Mouse (Mus musculus) liver, embryonic 12.5 days (tissue): ENCODE data around the gene Dtnbp1. TPM values are rescaled to one million over a fixed set of nuclear protein-coding genes. Genes with fewer than 3 reads are reported as not detected.

Experiments
- ATAC-seq: fragments of 200-750 bp; cut with Nextera tagmentation; 2 replicates; pipeline ENCODE4 v1.8.0; 2017; ENCODE audit warnings: moderate number of reproducible peaks, mild to moderate bottlenecking, moderate library complexity
- H3K27ac ChIP-seq: fragments of 300-500 bp; sonication (generic); 2 replicates; pipeline ENCODE4 v1.5.1; 2016; ENCODE audit warnings: mild to moderate bottlenecking
- H3K27me3 ChIP-seq: fragments of 300-500 bp; sonication (generic); replicated peaks from 2 replicates; pipeline ENCODE4 v1.6.1; 2016; ENCODE audit warnings: mild to moderate bottlenecking, moderate library complexity
- H3K36me3 ChIP-seq: fragments of 300-500 bp; sonication (generic); 2 replicates; pipeline ENCODE4 v1.6.1; 2016; ENCODE audit warnings: mild to moderate bottlenecking, moderate library complexity
- H3K4me1 ChIP-seq: fragments of 300-500 bp; sonication (generic); 2 replicates; pipeline ENCODE4 v1.6.1; 2016
- H3K4me2 ChIP-seq: fragments of 300-500 bp; sonication (generic); 2 replicates; pipeline ENCODE4 v1.6.1; 2016; ENCODE audit warnings: mild to moderate bottlenecking, moderate library complexity
- H3K4me3 ChIP-seq: fragments of 300-500 bp; sonication (generic); 2 replicates; pipeline ENCODE4 v1.5.1; 2016; ENCODE audit warnings: mild to moderate bottlenecking, moderate library complexity
- H3K9ac ChIP-seq: fragments of 300-500 bp; sonication (generic); 2 replicates; pipeline ENCODE4 v1.6.1; 2016; ENCODE audit warnings: mild to moderate bottlenecking, moderate library complexity
- H3K9me3 ChIP-seq: fragments of 300-500 bp; sonication (generic); replicated peaks from 2 replicates; pipeline ENCODE4 v1.6.1; 2016; ENCODE audit warnings: mild to moderate bottlenecking, moderate library complexity
- WGBS: fragments of 180-500 bp; shearing (Covaris S2); methylation state at CpG from one replicate; pipeline ENCODE4 v1.1.7; 2016; ENCODE audit not compliant: insufficient replicate concordance; 5-methylcytosine and 5-hydroxymethylcytosine counted together
- polyA plus RNA-seq: library from polyadenylated mRNA; unstranded; fragments of >200 nt; fragmentation: Nextera tagmentation; extraction: Ambion mirVana; gene quantifications from 2 replicates; pipeline ENCODE4 v1.2.1, GENCODE M21; 2016

Dtnbp1 gene
- 35.0 and 36.1 TPM in 2 replicates for polyA plus RNA-seq

GRCm38 (mm10) chr13:45001911-45002615 lies at the start of gene Dtnbp1:
Dtnbp1 (minus strand) TSS chr13:45002147.
- H3K9me3 ChIP-seq: no peaks in the 10 kb centered on the region
- peaks cover 9% of the 10 kb centered on the region; the same call in 1 of the 2 replicates for H3K36me3 ChIP-seq
- peak within 1 kb of the TSS; percentile 84 for H3K9ac ChIP-seq
- peak within 1 kb of the TSS; percentile 84 for H3K4me3 ChIP-seq
- H3K27ac ChIP-seq: peak within 1 kb of the TSS; percentile 80
- H3K4me2 ChIP-seq: peak within 1 kb of the TSS; percentile 99
- WGBS: under 1% methylated on average over 63 of the region's 68 CpGs
- H3K27me3 ChIP-seq: no peaks in the 10 kb centered on the region
- H3K4me1 ChIP-seq: peaks cover 20% of the 10 kb centered on the region
- peak; percentile 89 for ATAC-seq

GRCm38 (mm10) chr13:45049261-45050020 lies 47.5 kb upstream of the Dtnbp1 start:
- peaks cover 7% of the 10 kb centered on the region; the same call in 1 of the 2 replicates for H3K9me3 ChIP-seq
- H3K27me3 ChIP-seq: peaks cover 9% of the 10 kb centered on the region; the same call in 1 of the 2 replicates
- H3K4me2 ChIP-seq: no peak overlapping the region
- H3K36me3 ChIP-seq: no peaks in the 10 kb centered on the region
- no peak overlapping the region for H3K4me3 ChIP-seq
- WGBS: 64% methylated on average over 7 of the region's 7 CpGs
- H3K9ac ChIP-seq: no peak overlapping the region
- no peaks in the 10 kb centered on the region for H3K4me1 ChIP-seq
- no peak for ATAC-seq
- H3K27ac ChIP-seq: no peak overlapping the region

DNA sequence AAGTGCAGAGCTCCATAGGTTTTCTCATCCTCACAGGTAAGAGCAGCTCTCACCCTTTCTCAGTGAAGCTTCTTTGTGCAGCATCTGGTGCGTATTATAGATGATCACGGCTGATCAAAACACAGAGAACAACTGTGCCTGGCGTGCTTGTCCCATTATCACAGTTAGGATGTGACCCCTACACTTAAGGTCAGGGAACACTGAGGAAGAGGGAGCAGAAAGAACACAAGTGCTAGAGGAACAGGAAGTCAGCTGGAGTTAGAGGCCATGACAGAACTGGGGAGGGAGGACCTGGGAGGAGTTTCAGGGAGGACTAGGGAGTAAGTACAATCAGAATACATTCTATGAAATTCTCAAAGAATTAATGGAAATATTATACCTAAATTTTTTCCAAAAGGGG lies 41.5 kb upstream of the Dtnbp1 start:
- 0 out of 2 replicates have a peak, but pooled peaks cover 1% of the 10 kb centered on the region for H3K9me3 ChIP-seq
- 78% methylated on average over 3 of the region's 3 CpGs for WGBS
- H3K27ac ChIP-seq: no peak overlapping the region
- H3K4me3 ChIP-seq: no peak overlapping the region
- H3K9ac ChIP-seq: no peak overlapping the region
- no peaks in the 10 kb centered on the region for H3K4me1 ChIP-seq
- H3K36me3 ChIP-seq: no peaks in the 10 kb centered on the region
- ATAC-seq: no peak
- H3K27me3 ChIP-seq: peaks cover 4% of the 10 kb centered on the region; the same call in 1 of the 2 replicates
- H3K4me2 ChIP-seq: no peak overlapping the region

DNA sequence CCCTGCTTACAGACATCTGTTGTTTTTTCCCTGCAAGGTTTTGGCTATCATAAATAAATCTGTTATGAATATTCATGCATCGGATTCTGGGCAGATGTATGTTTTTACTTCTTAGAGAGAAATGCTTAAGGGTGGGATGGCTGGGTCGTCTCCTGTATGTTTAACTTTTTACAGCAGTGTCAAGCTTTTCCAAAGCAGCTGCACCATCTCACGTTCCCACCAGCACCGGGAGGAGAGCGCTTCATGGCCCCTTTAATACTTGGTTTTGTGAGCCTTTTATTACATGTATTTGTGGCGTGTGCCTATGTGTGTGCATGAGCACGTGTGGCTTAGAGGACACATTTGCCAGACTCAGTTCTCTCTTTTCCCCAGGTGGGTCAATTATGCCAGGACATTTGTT lies 38.8 kb upstream of the Dtnbp1 start:
- no peak overlapping the region for H3K4me2 ChIP-seq
- no peaks in the 10 kb centered on the region for H3K9me3 ChIP-seq
- whole genome bisulfite sequencing: 75% methylated on average over 7 of the region's 7 CpGs
- H3K27me3 ChIP-seq: no peaks in the 10 kb centered on the region; the same call in 1 of the 2 replicates
- H3K4me1 ChIP-seq: no peaks in the 10 kb centered on the region
- H3K36me3 ChIP-seq: no peaks in the 10 kb centered on the region
- H3K27ac ChIP-seq: no peak overlapping the region
- H3K9ac ChIP-seq: no peak overlapping the region
- no peak for ATAC-seq
- no peak overlapping the region for H3K4me3 ChIP-seq

DNA sequence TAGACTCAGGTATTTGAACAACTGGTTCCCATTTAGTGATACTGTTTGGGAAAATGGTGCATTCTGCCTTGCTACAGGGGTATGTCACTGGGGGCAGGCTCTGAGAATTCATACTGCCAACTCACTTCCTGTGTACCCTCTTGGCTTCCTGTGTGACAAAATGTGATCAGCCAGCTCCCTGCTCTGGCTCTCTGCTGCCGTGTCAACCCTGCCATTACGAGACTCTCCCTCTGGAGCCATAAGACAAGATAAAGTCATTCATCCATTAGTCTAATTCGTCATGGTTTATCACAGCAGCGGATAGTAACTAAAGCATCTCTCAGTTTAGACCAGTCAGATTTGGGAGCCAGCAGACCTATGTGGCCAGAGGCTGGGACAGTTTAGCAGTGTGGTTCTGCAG lies 38.2 kb upstream of the Dtnbp1 start:
- H3K4me1 ChIP-seq: no peaks in the 10 kb centered on the region
- H3K9me3 ChIP-seq: no peaks in the 10 kb centered on the region
- no peak overlapping the region for H3K27ac ChIP-seq
- ATAC-seq: no peak
- H3K4me3 ChIP-seq: no peak overlapping the region
- 39% methylated on average over 4 of the region's 4 CpGs for WGBS
- no peak overlapping the region for H3K4me2 ChIP-seq
- H3K36me3 ChIP-seq: no peaks in the 10 kb centered on the region
- H3K9ac ChIP-seq: no peak overlapping the region
- peaks cover 3% of the 10 kb centered on the region; the same call in 1 of the 2 replicates for H3K27me3 ChIP-seq

DNA sequence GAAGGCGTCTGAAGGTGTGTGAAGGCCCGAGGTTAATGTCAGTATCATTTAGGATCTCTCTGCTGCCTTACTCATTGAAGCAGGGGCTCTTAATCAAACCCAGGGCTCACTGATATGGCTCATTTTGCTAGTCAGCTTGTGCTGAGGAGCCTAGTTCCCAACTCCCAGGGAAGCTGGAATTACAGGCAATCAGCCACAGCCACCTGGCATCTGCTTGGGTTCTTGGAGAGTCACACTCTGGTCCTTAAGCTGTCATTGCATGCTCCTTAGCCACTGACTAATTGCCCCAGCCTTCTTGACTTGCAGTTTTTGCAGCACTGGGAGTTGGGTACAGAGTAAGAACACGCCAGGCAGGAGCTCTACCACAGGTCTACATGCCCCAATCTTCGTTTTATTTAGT lies 34.5 kb upstream of the Dtnbp1 start:
- 72% methylated on average over 4 of the region's 4 CpGs for WGBS
- Histone ChIP-seq H3K4me2 (no peak overlapping the region), H3K4me3 (no peak overlapping the region), H3K9ac (no peak overlapping the region), H3K4me1 (peaks cover 13% of the 10 kb centered on the region), H3K27me3 (peaks cover 28% of the 10 kb centered on the region), H3K9me3 (no peaks in the 10 kb centered on the region), H3K27ac (no peak overlapping the region), H3K36me3 (no peaks in the 10 kb centered on the region)
- no peak for ATAC-seq

GRCm38 (mm10) chr13:45034759-45035158 lies 32.8 kb upstream of the Dtnbp1 start:
- no peak for ATAC-seq

DNA sequence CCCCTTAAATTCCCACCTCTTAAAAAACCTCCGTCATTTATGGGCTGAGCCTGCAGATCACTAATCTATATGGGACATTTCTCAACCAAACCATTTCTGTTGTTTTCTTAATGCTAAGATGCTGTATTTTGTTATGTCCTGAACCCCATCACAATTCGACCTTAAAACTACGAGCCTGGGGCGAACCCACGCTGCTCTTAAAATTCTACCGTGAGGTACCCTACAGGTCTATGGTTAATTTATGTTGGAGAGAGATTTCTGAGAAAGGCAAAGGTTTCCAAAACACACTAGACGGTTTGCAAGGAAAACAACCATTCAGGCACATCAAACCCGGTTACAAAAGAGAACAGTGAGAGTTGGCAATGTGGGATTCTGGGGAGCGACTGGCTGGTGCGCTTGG lies 31.4 kb upstream of the Dtnbp1 start:
- WGBS: 86% methylated on average over 10 of the region's 10 CpGs
- ATAC-seq: no peak

More at GRCm38 (mm10) chr13:45034759-45035158, 32.8 kb upstream of the Dtnbp1 start:
- Histone ChIP-seq H3K27ac (no peak overlapping the region), H3K4me3 (no peak overlapping the region), H3K9ac (no peak overlapping the region), H3K27me3 (peaks cover 28% of the 10 kb centered on the region), H3K36me3 (no peaks in the 10 kb centered on the region), H3K9me3 (no peaks in the 10 kb centered on the region), H3K4me1 (peaks cover 19% of the 10 kb centered on the region), H3K4me2 (no peak overlapping the region)
- 73% methylated on average over 7 of the region's 7 CpGs for WGBS

DNA sequence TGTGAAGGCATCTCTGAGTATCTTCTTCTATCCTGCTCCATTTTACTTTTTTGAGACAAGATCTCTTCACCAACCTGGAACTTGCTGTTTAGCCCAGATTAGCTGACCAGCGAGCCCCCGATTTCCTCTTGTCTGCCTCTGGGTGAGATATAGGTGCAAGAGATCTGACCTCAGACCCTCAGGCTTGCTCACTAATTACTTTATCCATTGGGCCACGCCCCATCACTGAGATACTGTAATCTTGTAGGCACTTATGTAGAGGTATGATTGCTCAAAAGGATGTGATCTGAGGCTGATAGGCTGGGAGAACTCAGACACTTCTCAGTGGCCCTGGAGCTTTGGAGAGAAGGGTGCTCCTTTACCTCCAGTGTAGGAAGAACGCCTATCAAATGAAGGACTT lies 30.5 kb upstream of the Dtnbp1 start:
- Histone ChIP-seq H3K4me2 (no peak overlapping the region), H3K27me3 (peaks cover 28% of the 10 kb centered on the region), H3K4me1 (peaks cover 19% of the 10 kb centered on the region), H3K9me3 (no peaks in the 10 kb centered on the region), H3K4me3 (no peak overlapping the region), H3K9ac (no peak overlapping the region), H3K36me3 (no peaks in the 10 kb centered on the region), H3K27ac (no peak overlapping the region)
- WGBS: 27% methylated on average over 4 of the region's 4 CpGs
- ATAC-seq: no peak

More for the DNA sequence above, 31.4 kb upstream of the Dtnbp1 start:
- H3K36me3 ChIP-seq: no peaks in the 10 kb centered on the region
- peaks cover 19% of the 10 kb centered on the region for H3K4me1 ChIP-seq
- no peaks in the 10 kb centered on the region for H3K9me3 ChIP-seq
- peaks cover 28% of the 10 kb centered on the region for H3K27me3 ChIP-seq
- no peak overlapping the region for H3K27ac ChIP-seq
- no peak overlapping the region for H3K4me3 ChIP-seq
- no peak overlapping the region for H3K9ac ChIP-seq
- no peak overlapping the region for H3K4me2 ChIP-seq

DNA sequence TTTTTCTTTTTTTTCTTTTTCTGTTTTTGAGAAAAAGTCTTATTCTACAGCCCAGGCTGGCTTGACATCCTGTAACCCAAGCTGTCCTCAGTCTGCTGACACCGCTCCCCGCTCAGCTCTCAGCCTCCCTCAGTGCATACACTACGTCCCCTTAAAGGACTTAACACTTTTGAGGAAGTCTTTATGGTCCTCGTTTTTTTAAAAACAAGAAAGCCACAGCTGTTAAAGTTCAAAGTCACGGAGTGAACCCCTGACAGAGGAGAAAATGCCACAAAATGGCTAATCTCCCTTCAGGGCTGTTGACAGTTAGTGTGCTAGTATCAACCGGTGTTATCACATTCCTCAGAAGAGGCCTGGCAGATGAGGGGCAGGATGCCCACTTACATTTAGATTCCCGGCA lies 29.8 kb upstream of the Dtnbp1 start:
- Histone ChIP-seq H3K36me3 (no peaks in the 10 kb centered on the region), H3K27me3 (peaks cover 28% of the 10 kb centered on the region), H3K4me1 (peaks cover 19% of the 10 kb centered on the region), H3K4me2 (0 out of 2 replicates have a peak overlapping the region, but pooled peaks have one; percentile 34), H3K4me3 (no peak overlapping the region), H3K9ac (no peak overlapping the region), H3K9me3 (no peaks in the 10 kb centered on the region), H3K27ac (no peak overlapping the region)
- 0 out of 2 replicates have a peak, but pooled peaks have one; percentile 27 for ATAC-seq
- WGBS: 18% methylated on average over 7 of the region's 7 CpGs

- no peak for ATAC-seq
- H3K4me2 ChIP-seq: peak overlapping the region; percentile 34
- WGBS: 31% methylated on average over 10 of the region's 10 CpGs
- no peak overlapping the region for H3K9ac ChIP-seq
- no peak overlapping the region for H3K4me3 ChIP-seq
- peaks cover 28% of the 10 kb centered on the region for H3K27me3 ChIP-seq
- no peaks in the 10 kb centered on the region for H3K36me3 ChIP-seq
- H3K4me1 ChIP-seq: peaks cover 19% of the 10 kb centered on the region
- no peak overlapping the region for H3K27ac ChIP-seq
- no peaks in the 10 kb centered on the region for H3K9me3 ChIP-seq
Measured at GRCm38 (mm10) chr13:45031314-45031713, 29.4 kb upstream of the Dtnbp1 start.

GRCm38 (mm10) chr13:45030830-45031229 lies 28.9 kb upstream of the Dtnbp1 start:
- H3K9ac ChIP-seq: no peak overlapping the region
- H3K27me3 ChIP-seq: peaks cover 28% of the 10 kb centered on the region
- peaks cover 19% of the 10 kb centered on the region for H3K4me1 ChIP-seq
- no peak overlapping the region for H3K4me3 ChIP-seq
- H3K9me3 ChIP-seq: no peaks in the 10 kb centered on the region
- 10% methylated on average over 12 of the region's 12 CpGs for WGBS
- ATAC-seq: peak; percentile 30; the same call in 1 of the 2 replicates
- H3K27ac ChIP-seq: no peak overlapping the region
- peak overlapping the region; percentile 34 for H3K4me2 ChIP-seq
- no peaks in the 10 kb centered on the region for H3K36me3 ChIP-seq
